Mouse (Mus musculus): ENCODE measurements around the gene Etfa. TPM values are rescaled to one million over a fixed set of nuclear protein-coding genes. Genes with fewer than 3 reads are reported as not detected.

Etfa gene
- polyA plus RNA-seq, 1 experiment from 2014 or later, result 224 TPM

DNA sequence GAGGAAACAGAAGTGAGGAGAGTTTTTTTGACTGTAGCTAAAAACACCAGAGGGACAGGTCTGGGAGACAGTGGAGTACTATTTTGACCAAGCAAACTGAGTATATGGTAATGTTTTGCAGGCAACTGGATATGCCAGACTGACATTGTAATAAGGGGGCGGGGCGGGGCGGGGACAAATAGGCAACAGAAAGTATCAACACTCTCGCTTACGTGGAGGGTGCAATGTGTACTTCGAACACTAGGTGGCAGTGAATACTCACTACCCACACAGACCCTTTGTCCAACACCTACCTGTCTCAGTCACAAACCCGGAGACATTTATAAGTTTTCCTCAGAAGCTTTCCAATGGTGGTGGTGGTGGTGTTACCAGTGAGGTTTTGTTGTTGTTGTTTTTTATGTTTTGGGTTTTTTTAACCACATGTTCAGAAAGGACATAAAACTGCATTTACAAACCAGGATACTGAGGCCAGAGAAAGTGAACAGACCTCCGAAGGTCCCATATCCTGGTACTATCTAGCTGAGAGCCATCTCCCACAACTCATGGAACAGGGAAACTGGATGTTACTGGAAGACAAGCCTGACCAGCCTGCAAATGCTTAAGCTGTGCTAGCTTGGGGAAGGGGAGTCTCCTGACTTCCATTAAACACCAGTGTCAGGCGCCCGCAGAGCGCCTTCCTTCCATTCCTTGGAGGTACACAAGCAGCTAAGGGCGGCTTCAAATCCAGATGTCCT, 82.6 kb downstream of the Etfa start:
- H3K4me2 ChIP-seq (replicated peaks; ENCODE audit: low read depth, low read length), result peak overlapping the region; percentile 29
- H3K9ac ChIP-seq (replicated peaks; ENCODE audit: low read depth, low read length), result no peak overlapping the region
- no peaks in the 10 kb centered on the region for H3K9me3 ChIP-seq (ENCODE audit: control insufficient read depth, low read depth, low read length)
- no peaks in the 10 kb centered on the region for H3K36me3 ChIP-seq (ENCODE audit: control insufficient read depth, insufficient read depth, low read length)
- WGBS, result 34% methylated on average over 12 of the region's 12 CpGs
- H3K4me3 ChIP-seq (ENCODE audit: low read depth, low read length), result no peak overlapping the region
- no peaks in the 10 kb centered on the region for H3K27me3 ChIP-seq (ENCODE audit: control insufficient read depth, insufficient read depth, low read length)
- H3K27ac ChIP-seq (ENCODE audit: low read length), result peak overlapping the region; percentile 63; the same call in 1 of the 2 replicates
- H3K4me1 ChIP-seq (ENCODE audit: control insufficient read depth, insufficient read depth, low read length), result no peaks in the 10 kb centered on the region
- peak; percentile 30; the same call in 1 of the 2 replicates for ATAC-seq (ENCODE audit: insufficient number of reproducible peaks, insufficient read depth, low FRiP score, low read depth)

DNA sequence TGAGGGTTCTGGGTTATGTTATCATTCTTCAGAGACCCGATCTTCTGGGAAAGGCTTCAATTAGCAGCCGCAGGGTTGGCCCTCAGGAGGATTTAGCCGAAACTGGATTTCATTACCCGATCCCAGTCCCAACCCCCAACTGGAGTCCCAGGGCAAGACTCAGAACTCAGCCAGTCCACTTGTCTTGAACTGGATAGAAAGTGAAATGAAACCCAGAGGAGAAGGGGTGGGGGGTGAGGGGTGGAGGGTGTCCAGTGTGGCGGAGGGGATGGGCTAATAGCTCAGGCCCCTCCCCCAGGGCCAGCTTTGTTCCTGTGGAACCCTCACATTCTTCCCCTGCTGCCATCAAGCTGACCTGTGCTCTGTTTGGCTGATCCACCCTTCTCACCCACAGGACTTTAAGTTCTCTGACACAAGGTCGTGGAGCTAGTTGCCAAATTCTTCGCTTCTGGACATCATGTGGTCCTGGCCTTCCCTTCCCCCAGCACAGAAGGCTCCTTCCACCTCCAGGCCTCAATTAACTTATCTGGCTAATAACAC, 86.7 kb downstream of the Etfa start:
- H3K4me2 ChIP-seq (replicated peaks; ENCODE audit: low read depth, low read length), result no peak overlapping the region
- H3K9ac ChIP-seq (replicated peaks; ENCODE audit: low read depth, low read length), result no peak overlapping the region
- H3K27me3 ChIP-seq (ENCODE audit: control insufficient read depth, insufficient read depth, low read length), result no peaks in the 10 kb centered on the region
- WGBS, result 58% methylated on average over 7 of the region's 7 CpGs
- no peak for ATAC-seq (ENCODE audit: insufficient number of reproducible peaks, insufficient read depth, low FRiP score, low read depth)
- no peaks in the 10 kb centered on the region for H3K9me3 ChIP-seq (ENCODE audit: control insufficient read depth, low read depth, low read length)
- no peak overlapping the region for H3K4me3 ChIP-seq (ENCODE audit: low read depth, low read length)
- no peaks in the 10 kb centered on the region for H3K4me1 ChIP-seq (ENCODE audit: control insufficient read depth, insufficient read depth, low read length)
- no peaks in the 10 kb centered on the region for H3K36me3 ChIP-seq (ENCODE audit: control insufficient read depth, insufficient read depth, low read length)
- H3K27ac ChIP-seq (ENCODE audit: low read length), result no peak overlapping the region

DNA sequence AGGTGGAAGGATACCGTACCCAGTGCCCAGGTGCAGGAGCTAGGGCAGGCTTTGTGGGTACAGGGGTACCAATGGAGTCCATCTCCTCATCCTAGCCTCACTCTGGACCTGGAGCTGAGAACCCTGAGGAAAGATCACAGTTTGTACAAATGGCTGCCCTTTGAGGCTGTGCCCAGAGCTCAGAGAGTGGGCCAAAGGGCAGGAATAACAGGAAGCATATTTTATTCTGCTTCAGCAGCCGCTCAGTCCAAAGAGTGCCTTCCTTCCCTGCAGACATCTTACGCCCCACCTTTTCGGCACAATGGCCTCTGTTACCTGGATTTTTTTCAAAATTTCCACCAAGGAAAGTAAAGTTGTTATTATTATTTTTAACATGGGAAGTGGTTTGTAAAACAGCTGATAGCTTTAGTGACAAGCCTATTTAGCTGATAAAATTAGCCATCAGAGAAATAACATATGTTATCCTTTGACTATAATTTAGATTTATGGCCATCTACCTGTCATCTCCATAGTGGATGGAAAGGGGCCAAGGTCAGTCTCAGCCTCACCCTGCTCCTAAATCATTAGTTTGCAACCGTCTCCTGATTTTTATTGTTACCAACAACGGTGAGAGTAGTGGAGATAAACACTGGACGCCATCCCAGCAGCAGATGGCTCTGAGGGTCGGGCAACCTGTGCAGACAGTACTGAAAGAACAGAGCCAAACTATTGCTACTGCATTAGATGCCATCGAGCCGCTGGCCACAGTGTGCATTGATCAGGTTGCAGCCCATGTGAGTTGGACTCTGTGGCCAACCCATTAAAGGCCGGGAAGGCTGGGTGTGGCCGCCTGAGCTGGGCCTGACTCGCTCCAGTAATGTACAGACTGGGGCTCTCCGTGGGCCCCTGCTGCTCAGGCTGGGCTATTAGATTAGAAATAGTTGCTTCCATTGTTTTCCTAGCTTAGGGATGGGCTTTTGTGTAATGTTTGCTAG, 88.3 kb downstream of the Etfa start:
- no peak overlapping the region for H3K4me2 ChIP-seq (replicated peaks; ENCODE audit: low read depth, low read length)
- H3K36me3 ChIP-seq (ENCODE audit: control insufficient read depth, insufficient read depth, low read length), result no peaks in the 10 kb centered on the region
- H3K4me3 ChIP-seq (ENCODE audit: low read depth, low read length), result no peak overlapping the region
- no peak overlapping the region for H3K27ac ChIP-seq (ENCODE audit: low read length)
- H3K9ac ChIP-seq (replicated peaks; ENCODE audit: low read depth, low read length), result no peak overlapping the region
- no peaks in the 10 kb centered on the region for H3K27me3 ChIP-seq (ENCODE audit: control insufficient read depth, insufficient read depth, low read length)
- peak; percentile 48 for ATAC-seq (ENCODE audit: insufficient number of reproducible peaks, insufficient read depth, low FRiP score, low read depth)
- no peaks in the 10 kb centered on the region for H3K9me3 ChIP-seq (ENCODE audit: control insufficient read depth, low read depth, low read length)
- H3K4me1 ChIP-seq (ENCODE audit: control insufficient read depth, insufficient read depth, low read length), result no peaks in the 10 kb centered on the region
- 56% methylated on average over 14 of the region's 14 CpGs for WGBS

DNA sequence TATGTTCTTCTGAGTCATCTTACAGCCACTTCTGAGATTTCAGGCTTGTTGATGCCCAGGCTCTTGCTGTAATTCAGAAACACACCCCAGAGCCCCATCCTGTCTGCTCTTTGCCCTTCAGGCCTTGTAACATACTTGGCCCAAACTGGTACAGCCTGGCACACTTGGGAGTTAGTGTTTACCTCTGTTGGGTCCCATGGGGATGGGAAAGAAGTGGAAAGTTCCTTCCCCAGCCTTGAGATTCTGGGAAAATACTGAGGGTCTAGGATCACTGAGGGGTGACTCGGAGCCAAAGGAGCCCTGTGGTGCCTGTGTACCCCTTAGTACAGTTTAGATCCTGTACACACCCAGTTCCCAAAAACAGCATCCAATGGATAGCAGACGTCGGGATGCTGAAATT, 90.3 kb downstream of the Etfa start:
- H3K9me3 ChIP-seq (ENCODE audit: control insufficient read depth, low read depth, low read length), result no peaks in the 10 kb centered on the region
- H3K36me3 ChIP-seq (ENCODE audit: control insufficient read depth, insufficient read depth, low read length), result no peaks in the 10 kb centered on the region
- no peak for ATAC-seq (ENCODE audit: insufficient number of reproducible peaks, insufficient read depth, low FRiP score, low read depth)
- 93% methylated on average over 3 of the region's 3 CpGs for WGBS
- H3K27ac ChIP-seq (ENCODE audit: low read length), result no peak overlapping the region
- H3K4me2 ChIP-seq (replicated peaks; ENCODE audit: low read depth, low read length), result no peak overlapping the region
- H3K27me3 ChIP-seq (ENCODE audit: control insufficient read depth, insufficient read depth, low read length), result no peaks in the 10 kb centered on the region
- no peak overlapping the region for H3K9ac ChIP-seq (replicated peaks; ENCODE audit: low read depth, low read length)
- H3K4me1 ChIP-seq (ENCODE audit: control insufficient read depth, insufficient read depth, low read length), result no peaks in the 10 kb centered on the region
- H3K4me3 ChIP-seq (ENCODE audit: low read depth, low read length), result no peak overlapping the region

DNA sequence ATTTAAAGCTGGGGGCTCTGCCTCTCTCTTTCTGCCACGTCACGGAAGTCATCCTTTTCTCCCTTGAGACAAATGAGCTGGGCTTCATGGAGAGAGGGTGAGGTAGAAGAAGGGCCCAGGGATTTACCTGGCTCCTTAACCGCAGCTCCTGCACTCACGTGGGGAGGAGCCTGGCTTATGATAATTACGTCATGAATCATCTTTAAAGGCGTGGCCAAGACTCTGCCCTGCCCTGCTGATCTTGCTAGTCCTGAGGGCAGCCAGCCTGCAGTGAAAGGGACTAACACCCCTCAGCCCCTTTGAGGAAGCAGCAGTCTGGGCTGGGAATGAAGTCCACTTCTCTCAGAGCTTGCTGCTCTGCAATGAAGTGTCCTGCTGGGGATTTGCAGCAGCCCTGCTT, 100.9 kb downstream of the Etfa start:
- Histone ChIP-seq H3K4me2 (replicated peaks; ENCODE audit: low read depth, low read length) (no peak overlapping the region), H3K9ac (replicated peaks; ENCODE audit: low read depth, low read length) (no peak overlapping the region), H3K27ac (ENCODE audit: low read length) (no peak overlapping the region), H3K9me3 (ENCODE audit: control insufficient read depth, low read depth, low read length) (no peaks in the 10 kb centered on the region), H3K4me3 (ENCODE audit: low read depth, low read length) (no peak overlapping the region), H3K27me3 (ENCODE audit: control insufficient read depth, insufficient read depth, low read length) (no peaks in the 10 kb centered on the region), H3K4me1 (ENCODE audit: control insufficient read depth, insufficient read depth, low read length) (no peaks in the 10 kb centered on the region; the same call in 1 of the 2 replicates), H3K36me3 (ENCODE audit: control insufficient read depth, insufficient read depth, low read length) (no peaks in the 10 kb centered on the region)
- no peak for ATAC-seq (ENCODE audit: insufficient number of reproducible peaks, insufficient read depth, low FRiP score, low read depth)
- 31% methylated on average over 6 of the region's 6 CpGs for WGBS

DNA sequence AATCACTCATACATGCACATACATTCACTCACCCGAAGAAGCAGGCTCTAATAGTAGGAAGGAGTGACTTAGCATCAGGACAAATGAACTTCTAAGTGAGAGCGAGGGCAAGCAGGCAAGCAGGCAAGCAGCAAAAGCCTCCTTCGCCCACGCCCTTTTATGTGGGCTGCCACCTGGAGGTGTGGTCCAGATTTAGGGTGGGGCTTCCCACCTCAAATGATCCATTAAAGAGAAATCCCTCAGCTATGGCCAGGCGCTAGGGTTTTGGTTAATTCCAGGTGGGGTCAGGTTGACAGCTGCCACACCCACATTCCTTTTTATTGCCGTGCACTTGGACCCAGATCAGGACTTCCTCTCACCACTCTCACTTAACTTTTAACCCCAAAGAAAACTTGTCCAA, 101.6 kb downstream of the Etfa start:
- Histone ChIP-seq H3K36me3 (ENCODE audit: control insufficient read depth, insufficient read depth, low read length) (no peaks in the 10 kb centered on the region), H3K4me1 (ENCODE audit: control insufficient read depth, insufficient read depth, low read length) (no peaks in the 10 kb centered on the region; the same call in 1 of the 2 replicates), H3K4me2 (replicated peaks; ENCODE audit: low read depth, low read length) (no peak overlapping the region), H3K27ac (ENCODE audit: low read length) (no peak overlapping the region), H3K9me3 (ENCODE audit: control insufficient read depth, low read depth, low read length) (no peaks in the 10 kb centered on the region), H3K27me3 (ENCODE audit: control insufficient read depth, insufficient read depth, low read length) (no peaks in the 10 kb centered on the region), H3K4me3 (ENCODE audit: low read depth, low read length) (no peak overlapping the region), H3K9ac (replicated peaks; ENCODE audit: low read depth, low read length) (no peak overlapping the region)
- ATAC-seq (ENCODE audit: insufficient number of reproducible peaks, insufficient read depth, low FRiP score, low read depth), result 0 out of 2 replicates have a peak, but pooled peaks have one; percentile 29
- WGBS, result 37% methylated on average over 6 of the region's 6 CpGs

DNA sequence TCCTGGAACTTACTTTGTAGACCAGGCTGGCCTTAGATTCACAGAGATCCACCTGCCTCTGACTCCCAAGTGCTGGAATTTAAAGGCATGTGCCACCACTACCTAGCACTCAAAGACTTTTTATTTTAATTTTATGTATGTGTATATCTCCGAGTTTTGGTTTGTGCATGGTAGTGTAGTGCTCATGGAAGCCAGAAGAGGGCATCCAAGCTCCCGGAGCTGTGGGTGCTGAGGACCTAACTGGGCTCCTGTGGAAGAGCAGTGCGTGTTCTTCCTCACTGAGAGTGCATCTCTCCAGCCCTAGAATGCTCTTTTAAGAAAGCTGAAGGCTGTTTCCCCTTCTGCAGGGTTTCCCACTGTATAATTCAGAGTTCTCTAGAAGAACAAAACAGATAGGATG, 102.2 kb downstream of the Etfa start:
- H3K27ac ChIP-seq (ENCODE audit: low read length), result no peak overlapping the region
- H3K9me3 ChIP-seq (ENCODE audit: control insufficient read depth, low read depth, low read length), result no peaks in the 10 kb centered on the region
- H3K4me1 ChIP-seq (ENCODE audit: control insufficient read depth, insufficient read depth, low read length), result no peaks in the 10 kb centered on the region; the same call in 1 of the 2 replicates
- 52% methylated on average over 3 of the region's 3 CpGs for WGBS
- no peak overlapping the region for H3K4me3 ChIP-seq (ENCODE audit: low read depth, low read length)
- no peak overlapping the region for H3K9ac ChIP-seq (replicated peaks; ENCODE audit: low read depth, low read length)
- H3K36me3 ChIP-seq (ENCODE audit: control insufficient read depth, insufficient read depth, low read length), result no peaks in the 10 kb centered on the region
- H3K4me2 ChIP-seq (replicated peaks; ENCODE audit: low read depth, low read length), result no peak overlapping the region
- ATAC-seq (ENCODE audit: insufficient number of reproducible peaks, insufficient read depth, low FRiP score, low read depth), result no peak
- H3K27me3 ChIP-seq (ENCODE audit: control insufficient read depth, insufficient read depth, low read length), result no peaks in the 10 kb centered on the region

DNA sequence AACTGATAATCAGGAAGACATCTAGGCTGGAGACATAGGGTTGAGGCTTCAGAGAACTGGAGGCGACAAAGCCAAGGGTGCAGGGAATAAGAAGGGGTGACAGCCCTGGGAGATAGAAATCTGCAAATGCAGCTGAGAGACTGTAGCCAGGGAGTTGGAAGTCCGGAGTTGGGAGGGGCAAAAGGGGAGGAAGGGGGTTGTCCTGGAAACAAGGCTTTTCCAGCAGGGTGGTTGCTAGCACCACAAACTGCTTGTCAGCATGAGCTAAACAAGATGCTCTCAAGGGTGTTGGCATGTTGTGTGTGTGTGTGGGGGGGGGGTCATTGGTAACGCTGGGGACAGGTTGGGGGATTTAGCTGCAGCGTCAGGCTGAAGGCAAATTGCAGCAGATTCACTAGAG, 103.2 kb downstream of the Etfa start:
- Histone ChIP-seq H3K27ac (ENCODE audit: low read length) (no peak overlapping the region), H3K4me1 (ENCODE audit: control insufficient read depth, insufficient read depth, low read length) (no peaks in the 10 kb centered on the region; the same call in 1 of the 2 replicates), H3K9me3 (ENCODE audit: control insufficient read depth, low read depth, low read length) (no peaks in the 10 kb centered on the region), H3K4me3 (ENCODE audit: low read depth, low read length) (no peak overlapping the region), H3K36me3 (ENCODE audit: control insufficient read depth, insufficient read depth, low read length) (no peaks in the 10 kb centered on the region), H3K4me2 (replicated peaks; ENCODE audit: low read depth, low read length) (no peak overlapping the region), H3K9ac (replicated peaks; ENCODE audit: low read depth, low read length) (no peak overlapping the region), H3K27me3 (ENCODE audit: control insufficient read depth, insufficient read depth, low read length) (no peaks in the 10 kb centered on the region)
- no peak for ATAC-seq (ENCODE audit: insufficient number of reproducible peaks, insufficient read depth, low FRiP score, low read depth)
- 20% methylated on average over 4 of the region's 4 CpGs for WGBS

All from stomach, embryonic 14.5 days (tissue).